Mouse (Mus musculus): ENCODE results near the gene Pias4. TPM values are rescaled to one million over a fixed set of nuclear protein-coding genes. Genes with fewer than 3 reads are reported as not detected.
A peak's percentile ranks its signal among the peaks of the same experiment; 100 is the strongest.

Pias4 gene
- polyA plus RNA-seq, 1 experiment from 2014 or later = 52.5 TPM

DNA sequence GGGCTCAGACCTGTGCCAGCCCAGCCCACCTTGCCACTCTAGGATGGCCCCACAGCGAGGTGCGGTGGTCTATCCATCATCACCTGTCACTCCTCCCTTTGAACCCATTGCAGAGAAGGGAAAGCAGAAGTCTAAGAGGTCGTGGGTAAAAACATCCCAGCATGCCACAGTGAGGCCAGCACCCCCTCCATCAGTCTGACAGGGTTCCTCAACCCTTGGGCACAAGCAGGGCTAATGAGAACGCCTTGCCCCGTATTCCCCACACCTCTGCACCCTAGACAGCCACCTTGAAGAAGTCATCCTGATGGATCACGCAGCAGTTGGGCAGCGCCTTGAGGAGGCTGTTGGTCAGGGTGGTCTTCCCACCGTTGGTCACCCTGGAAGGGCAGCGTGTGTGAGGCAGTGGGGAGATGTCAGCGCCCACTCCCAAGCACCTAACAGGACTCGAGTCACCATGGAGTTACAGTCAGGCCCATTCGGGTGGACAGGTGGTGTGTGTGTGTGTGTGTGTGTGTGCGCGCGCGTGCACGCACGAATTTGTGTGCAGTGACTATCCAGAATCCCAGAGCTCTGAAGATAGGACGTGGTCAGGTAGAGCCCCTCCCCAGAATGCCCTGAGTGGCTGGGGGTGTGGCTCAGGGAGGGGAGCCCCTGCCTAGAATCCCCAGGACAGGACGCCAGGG, 33.0 kb upstream of the Pias4 start:
- no peaks in the 10 kb centered on the region for H3K27me3 ChIP-seq (replicated peaks; ENCODE audit: control insufficient read depth, insufficient read depth, low read length)
- H3K4me3 ChIP-seq (ENCODE audit: low read length) = no peak overlapping the region
- 76% methylated on average over 20 of the region's 20 CpGs for WGBS

DNA sequence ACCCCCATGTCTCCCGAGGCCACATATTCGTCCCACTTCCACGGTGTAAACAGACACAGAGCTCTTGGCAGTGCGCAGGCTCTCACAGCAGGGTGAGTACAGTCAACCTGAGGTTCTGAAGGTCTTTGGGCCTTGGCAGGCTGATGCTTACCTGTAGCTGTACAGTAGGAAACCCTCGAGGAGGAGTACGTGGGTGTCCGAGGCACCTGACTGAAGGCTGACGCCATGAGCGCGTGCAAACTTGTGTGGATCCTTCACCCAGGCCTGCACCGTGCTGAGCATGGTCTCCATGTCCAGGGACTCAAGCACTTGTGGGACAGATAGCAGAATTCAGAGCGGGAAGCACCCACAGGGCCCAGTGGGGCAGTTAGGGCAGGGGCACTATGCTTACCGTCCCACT, 32.4 kb upstream of the Pias4 start:
- Histone ChIP-seq H3K4me3 (ENCODE audit: low read length) (no peak overlapping the region), H3K9me3 (ENCODE audit: control insufficient read depth, low read length) (no peaks in the 10 kb centered on the region), H3K4me1 (ENCODE audit: control insufficient read depth, insufficient read depth, low read length) (peaks cover 7% of the 10 kb centered on the region), H3K27me3 (replicated peaks; ENCODE audit: control insufficient read depth, insufficient read depth, low read length) (peaks cover 2% of the 10 kb centered on the region; the same call in 1 of the 2 replicates), H3K27ac (ENCODE audit: low read length) (no peak overlapping the region), H3K36me3 (ENCODE audit: control insufficient read depth, insufficient read depth, low read length) (no peaks in the 10 kb centered on the region), H3K9ac (ENCODE audit: low read depth, low read length) (no peak overlapping the region), H3K4me2 (ENCODE audit: low read depth, low read length) (no peak overlapping the region)
- no peak for ATAC-seq
- 80% methylated on average over 13 of the region's 13 CpGs for WGBS

More for the DNA sequence above, 33.0 kb upstream of the Pias4 start:
- ATAC-seq = no peak
- H3K4me2 ChIP-seq (ENCODE audit: low read depth, low read length) = no peak overlapping the region
- H3K4me1 ChIP-seq (ENCODE audit: control insufficient read depth, insufficient read depth, low read length) = peaks cover 5% of the 10 kb centered on the region
- H3K27ac ChIP-seq (ENCODE audit: low read length) = no peak overlapping the region
- H3K9ac ChIP-seq (ENCODE audit: low read depth, low read length) = no peak overlapping the region
- H3K36me3 ChIP-seq (ENCODE audit: control insufficient read depth, insufficient read depth, low read length) = no peaks in the 10 kb centered on the region
- no peaks in the 10 kb centered on the region for H3K9me3 ChIP-seq (ENCODE audit: control insufficient read depth, low read length)

DNA sequence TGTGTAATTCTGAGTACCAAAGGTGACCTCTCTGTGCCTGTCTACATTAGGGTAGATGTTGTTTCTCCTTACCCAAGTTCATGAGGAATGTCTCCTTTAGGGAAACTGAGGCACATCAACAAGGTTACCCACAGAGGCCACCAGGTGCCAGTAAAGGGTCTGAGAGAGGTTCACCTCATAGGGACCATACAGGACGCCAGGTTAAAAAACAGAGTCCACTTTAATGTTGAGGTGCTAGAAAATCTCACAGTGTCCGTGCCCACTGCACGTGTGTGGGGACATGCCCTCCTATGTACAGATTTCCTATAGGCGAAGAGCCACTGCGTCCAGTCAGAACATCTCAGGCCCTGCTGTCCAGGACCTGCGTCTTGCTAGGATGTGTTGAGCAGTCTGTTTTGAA, 31.3 kb upstream of the Pias4 start:
- no peak overlapping the region for H3K9ac ChIP-seq (ENCODE audit: low read depth, low read length)
- no peak overlapping the region for H3K27ac ChIP-seq (ENCODE audit: low read length)
- peaks cover 14% of the 10 kb centered on the region for H3K4me1 ChIP-seq (ENCODE audit: control insufficient read depth, insufficient read depth, low read length)
- H3K4me2 ChIP-seq (ENCODE audit: low read depth, low read length) = no peak overlapping the region
- no peak overlapping the region for H3K4me3 ChIP-seq (ENCODE audit: low read length)
- H3K27me3 ChIP-seq (replicated peaks; ENCODE audit: control insufficient read depth, insufficient read depth, low read length) = peaks cover 9% of the 10 kb centered on the region; the same call in 1 of the 2 replicates
- 84% methylated on average over 6 of the region's 6 CpGs for WGBS
- ATAC-seq = no peak
- no peaks in the 10 kb centered on the region for H3K9me3 ChIP-seq (ENCODE audit: control insufficient read depth, low read length)
- no peaks in the 10 kb centered on the region for H3K36me3 ChIP-seq (ENCODE audit: control insufficient read depth, insufficient read depth, low read length)

DNA sequence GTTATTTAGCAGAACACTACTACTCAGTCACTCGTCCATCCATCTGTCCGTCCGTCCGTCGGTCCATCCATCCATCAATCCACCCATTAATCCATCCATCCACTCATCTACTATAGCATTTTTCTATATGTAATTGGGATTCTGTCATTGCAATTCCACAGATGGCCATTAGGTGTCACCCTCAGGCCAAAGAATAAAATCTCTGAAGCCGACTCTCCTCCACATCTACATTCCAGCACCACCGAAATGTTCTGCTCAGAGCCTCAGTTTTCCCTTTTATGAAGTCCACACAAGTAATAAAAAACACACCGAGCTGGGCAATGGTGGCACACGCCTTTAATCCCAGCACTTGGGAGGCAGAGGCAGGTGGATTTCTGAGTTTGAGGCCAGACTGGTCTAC, 30.5 kb upstream of the Pias4 start:
- 1% methylated on average over 9 of the region's 9 CpGs for WGBS
- peaks cover 17% of the 10 kb centered on the region for H3K4me1 ChIP-seq (ENCODE audit: control insufficient read depth, insufficient read depth, low read length)
- H3K27me3 ChIP-seq (replicated peaks; ENCODE audit: control insufficient read depth, insufficient read depth, low read length) = peaks cover 9% of the 10 kb centered on the region; the same call in 1 of the 2 replicates

DNA sequence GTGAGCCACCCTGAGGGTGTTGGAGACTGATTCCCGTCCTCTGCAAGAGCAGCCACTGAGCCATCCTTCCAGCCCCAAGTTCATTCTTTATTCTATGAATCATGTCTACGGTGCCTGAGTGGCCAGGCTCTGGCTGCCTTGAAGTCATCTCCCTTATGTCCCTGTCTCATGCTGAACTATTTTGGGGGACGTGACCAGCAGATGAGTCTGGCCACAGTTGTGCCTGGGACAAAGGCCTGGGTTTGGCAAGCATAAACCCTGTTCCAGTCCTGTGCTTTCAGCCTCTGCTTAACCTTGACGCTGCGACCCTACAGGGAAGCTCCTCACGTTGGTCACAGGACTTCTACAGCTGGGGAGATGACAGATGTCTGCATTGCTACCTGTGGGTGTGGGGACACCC, 29.6 kb upstream of the Pias4 start:
- H3K4me1 ChIP-seq (ENCODE audit: control insufficient read depth, insufficient read depth, low read length) = peaks cover 21% of the 10 kb centered on the region
- WGBS = 54% methylated on average over 6 of the region's 6 CpGs
- no peaks in the 10 kb centered on the region for H3K36me3 ChIP-seq (ENCODE audit: control insufficient read depth, insufficient read depth, low read length)
- no peak overlapping the region for H3K9ac ChIP-seq (ENCODE audit: low read depth, low read length)
- no peak for ATAC-seq
- no peak overlapping the region for H3K27ac ChIP-seq (ENCODE audit: low read length)
- H3K4me2 ChIP-seq (ENCODE audit: low read depth, low read length) = no peak overlapping the region
- no peak overlapping the region for H3K4me3 ChIP-seq (ENCODE audit: low read length)
- H3K27me3 ChIP-seq (replicated peaks; ENCODE audit: control insufficient read depth, insufficient read depth, low read length) = peaks cover 12% of the 10 kb centered on the region; the same call in 1 of the 2 replicates
- H3K9me3 ChIP-seq (ENCODE audit: control insufficient read depth, low read length) = no peaks in the 10 kb centered on the region

More for the DNA sequence above, 30.5 kb upstream of the Pias4 start:
- H3K9me3 ChIP-seq (ENCODE audit: control insufficient read depth, low read length) = no peaks in the 10 kb centered on the region
- no peaks in the 10 kb centered on the region for H3K36me3 ChIP-seq (ENCODE audit: control insufficient read depth, insufficient read depth, low read length)
- no peak overlapping the region for H3K27ac ChIP-seq (ENCODE audit: low read length)
- no peak overlapping the region for H3K9ac ChIP-seq (ENCODE audit: low read depth, low read length)
- no peak for ATAC-seq
- H3K4me2 ChIP-seq (ENCODE audit: low read depth, low read length) = no peak overlapping the region
- H3K4me3 ChIP-seq (ENCODE audit: low read length) = no peak overlapping the region

DNA sequence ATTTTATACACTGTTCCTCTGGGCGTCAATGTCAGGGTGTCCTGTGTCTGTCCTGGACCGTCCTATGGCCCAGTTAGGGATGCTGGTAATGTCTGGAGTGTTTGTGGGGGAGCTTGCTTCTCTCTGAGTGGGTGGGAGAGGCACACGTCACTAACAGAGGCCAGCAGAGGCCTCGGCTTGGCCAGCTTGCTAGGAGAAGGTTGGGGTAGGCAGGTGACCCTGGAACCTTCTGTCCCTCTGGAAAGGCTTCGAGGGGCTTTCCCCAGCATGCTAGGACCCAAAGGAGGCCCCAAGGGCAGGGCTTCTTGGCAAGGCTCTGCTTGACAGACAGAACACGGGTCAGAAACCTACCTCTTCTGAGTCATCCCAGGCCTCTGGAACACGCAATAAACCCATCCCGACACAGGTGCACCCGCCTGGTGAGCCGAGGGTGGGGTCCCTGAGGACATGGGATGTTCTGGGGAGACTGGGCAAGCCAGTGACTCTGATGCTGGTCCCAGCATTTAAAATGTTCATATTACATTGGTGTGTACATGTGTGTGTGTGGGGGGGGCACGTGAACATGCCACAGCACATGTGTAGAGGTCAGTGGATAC, 28.8 kb upstream of the Pias4 start:
- no peaks in the 10 kb centered on the region for H3K36me3 ChIP-seq (ENCODE audit: control insufficient read depth, insufficient read depth, low read length)
- H3K4me2 ChIP-seq (ENCODE audit: low read depth, low read length) = no peak overlapping the region
- H3K4me3 ChIP-seq (ENCODE audit: low read length) = no peak overlapping the region
- peaks cover 12% of the 10 kb centered on the region; the same call in 1 of the 2 replicates for H3K27me3 ChIP-seq (replicated peaks; ENCODE audit: control insufficient read depth, insufficient read depth, low read length)
- no peak for ATAC-seq
- no peak overlapping the region for H3K27ac ChIP-seq (ENCODE audit: low read length)
- no peaks in the 10 kb centered on the region for H3K9me3 ChIP-seq (ENCODE audit: control insufficient read depth, low read length)
- peaks cover 27% of the 10 kb centered on the region for H3K4me1 ChIP-seq (ENCODE audit: control insufficient read depth, insufficient read depth, low read length)
- H3K9ac ChIP-seq (ENCODE audit: low read depth, low read length) = no peak overlapping the region
- 63% methylated on average over 11 of the region's 11 CpGs for WGBS

DNA sequence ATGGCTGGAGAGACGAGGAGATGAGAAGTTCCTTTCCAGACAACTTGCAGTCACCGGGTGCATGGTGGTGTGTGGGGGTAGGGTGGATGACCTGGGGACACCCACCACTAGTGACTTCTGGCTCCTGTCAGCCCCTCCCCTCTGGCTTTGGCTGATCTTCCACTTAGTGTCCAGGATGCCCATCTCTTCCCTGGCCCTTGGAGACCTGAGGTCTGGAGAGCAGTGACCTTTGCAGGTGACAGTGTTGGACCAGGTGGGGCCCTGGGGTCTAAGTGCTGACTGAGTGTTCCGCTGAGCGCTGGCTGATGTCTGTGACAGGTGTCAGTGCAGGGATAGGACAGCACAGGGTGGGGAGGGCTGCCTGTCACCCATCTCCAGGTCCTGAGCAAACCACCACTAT, 27.6 kb upstream of the Pias4 start:
- peak overlapping the region; percentile 75; the same call in 1 of the 2 replicates for H3K27ac ChIP-seq (ENCODE audit: low read length)
- H3K9ac ChIP-seq (ENCODE audit: low read depth, low read length) = peak overlapping the region; percentile 54; the same call in 1 of the 2 replicates
- 68% methylated on average over 4 of the region's 4 CpGs for WGBS

DNA sequence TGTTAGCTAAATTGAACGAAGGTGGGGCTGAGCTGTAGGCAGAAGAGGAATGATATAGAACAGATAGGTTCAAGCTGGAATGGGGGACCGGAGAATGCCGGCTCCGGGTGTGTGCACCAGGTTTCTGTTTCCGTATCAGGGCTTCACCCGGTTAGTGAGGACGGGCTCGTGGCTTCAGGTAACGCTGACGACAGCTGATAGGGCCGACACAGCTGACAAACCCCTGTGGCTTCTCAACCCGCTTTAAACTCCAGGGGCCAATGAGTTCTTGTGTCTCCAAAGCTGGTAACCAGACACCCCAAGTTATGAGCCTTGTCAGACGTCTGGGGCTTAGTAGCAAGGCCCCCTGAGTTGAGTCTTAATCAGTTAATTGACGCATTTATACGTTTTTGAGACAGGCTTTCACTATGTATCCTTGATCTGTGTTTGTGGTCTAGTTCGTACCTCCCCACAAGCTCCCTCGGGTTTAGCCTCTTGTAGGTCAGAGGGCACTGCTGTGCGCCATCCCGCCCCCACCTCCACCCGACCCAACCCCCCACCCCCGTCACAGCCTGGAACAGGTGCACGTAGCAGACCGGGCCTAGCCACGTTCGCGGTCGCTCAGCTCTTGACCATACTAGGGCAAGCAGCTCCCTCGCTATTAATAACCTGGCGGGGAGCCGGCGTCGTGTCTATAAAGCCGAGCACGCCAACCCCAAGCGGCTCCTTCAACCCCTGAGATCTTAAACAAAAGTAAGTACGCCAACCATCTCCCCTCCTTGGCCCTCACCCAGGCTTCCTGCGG, 26.5 kb upstream of the Pias4 start:
- H3K4me3 ChIP-seq (ENCODE audit: low read length) = peak overlapping the region; percentile 24
- H3K4me1 ChIP-seq (ENCODE audit: control insufficient read depth, insufficient read depth, low read length) = peaks cover 27% of the 10 kb centered on the region
- no peak for ATAC-seq
- H3K9me3 ChIP-seq (ENCODE audit: control insufficient read depth, low read length) = no peaks in the 10 kb centered on the region
- H3K27me3 ChIP-seq (replicated peaks; ENCODE audit: control insufficient read depth, insufficient read depth, low read length) = peaks cover 12% of the 10 kb centered on the region; the same call in 1 of the 2 replicates
- peaks cover 12% of the 10 kb centered on the region for H3K36me3 ChIP-seq (ENCODE audit: control insufficient read depth, insufficient read depth, low read length)
- peak overlapping the region; percentile 75 for H3K27ac ChIP-seq (ENCODE audit: low read length)
- 9% methylated on average over 37 of the region's 37 CpGs for WGBS
- peak overlapping the region; percentile 54 for H3K9ac ChIP-seq (ENCODE audit: low read depth, low read length)
- peak overlapping the region; percentile 30 for H3K4me2 ChIP-seq (ENCODE audit: low read depth, low read length)

More for the DNA sequence above, 27.6 kb upstream of the Pias4 start:
- peaks cover 6% of the 10 kb centered on the region for H3K36me3 ChIP-seq (ENCODE audit: control insufficient read depth, insufficient read depth, low read length)
- H3K4me3 ChIP-seq (ENCODE audit: low read length) = peak overlapping the region; percentile 24
- H3K4me2 ChIP-seq (ENCODE audit: low read depth, low read length) = peak overlapping the region; percentile 30
- no peaks in the 10 kb centered on the region for H3K9me3 ChIP-seq (ENCODE audit: control insufficient read depth, low read length)
- peaks cover 27% of the 10 kb centered on the region for H3K4me1 ChIP-seq (ENCODE audit: control insufficient read depth, insufficient read depth, low read length)
- ATAC-seq = no peak
- H3K27me3 ChIP-seq (replicated peaks; ENCODE audit: control insufficient read depth, insufficient read depth, low read length) = peaks cover 12% of the 10 kb centered on the region; the same call in 1 of the 2 replicates

DNA sequence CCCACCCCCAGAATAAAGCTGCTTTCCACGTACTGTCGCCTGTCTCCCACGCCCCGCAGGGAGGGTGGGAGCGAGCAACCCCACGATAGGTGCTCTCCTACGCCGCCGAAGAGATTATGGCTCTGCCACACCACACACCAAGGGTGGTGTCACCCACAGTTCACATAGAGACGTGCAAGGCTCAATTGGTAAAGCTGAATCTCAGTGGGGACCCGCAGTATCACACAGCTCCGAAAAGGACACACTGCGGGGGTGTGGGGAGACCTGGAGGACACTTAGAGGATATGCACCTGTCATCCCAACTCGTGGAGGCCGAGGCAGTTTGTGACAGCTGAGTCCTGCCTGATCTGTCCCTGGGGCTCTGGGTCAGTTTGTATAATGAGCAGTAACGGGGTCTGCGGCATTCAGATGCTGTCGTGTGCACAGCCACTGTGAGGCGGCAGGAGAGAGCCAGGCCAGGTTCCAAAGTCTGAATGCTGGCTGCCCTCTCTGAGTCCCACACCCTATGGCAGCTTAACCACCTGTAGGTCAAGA, 25.3 kb upstream of the Pias4 start:
- Histone ChIP-seq H3K4me2 (ENCODE audit: low read depth, low read length) (peak overlapping the region; percentile 98), H3K9me3 (ENCODE audit: control insufficient read depth, low read length) (no peaks in the 10 kb centered on the region), H3K4me3 (ENCODE audit: low read length) (peak overlapping the region; percentile 66), H3K9ac (ENCODE audit: low read depth, low read length) (peak overlapping the region; percentile 90), H3K27ac (ENCODE audit: low read length) (peak overlapping the region; percentile 96), H3K36me3 (ENCODE audit: control insufficient read depth, insufficient read depth, low read length) (peaks cover 15% of the 10 kb centered on the region), H3K4me1 (ENCODE audit: control insufficient read depth, insufficient read depth, low read length) (peaks cover 27% of the 10 kb centered on the region), H3K27me3 (replicated peaks; ENCODE audit: control insufficient read depth, insufficient read depth, low read length) (peaks cover 12% of the 10 kb centered on the region; the same call in 1 of the 2 replicates)
- ATAC-seq = peak; percentile 27
- 4% methylated on average over 19 of the region's 19 CpGs for WGBS

Measured in intestine, embryonic 16.5 days (tissue).